Mouse (Mus musculus): Measurements from ENCODE around the gene Clec2g. TPM values are rescaled to one million over a fixed set of nuclear protein-coding genes. Genes with fewer than 3 reads are reported as not detected.
"Not testable (repeated sequence)": the region's sequence is repeated elsewhere in the genome, so short reads cannot be mapped to it uniquely, and the experiment has no call there.

Clec2g gene
- 1 to 10 TPM; 3.5 to 4.6 TPM for total RNA-seq (2021)
- long read RNA-seq, experiment 1: 0 reads
- long read RNA-seq, experiment 2: 0 reads

DNA sequence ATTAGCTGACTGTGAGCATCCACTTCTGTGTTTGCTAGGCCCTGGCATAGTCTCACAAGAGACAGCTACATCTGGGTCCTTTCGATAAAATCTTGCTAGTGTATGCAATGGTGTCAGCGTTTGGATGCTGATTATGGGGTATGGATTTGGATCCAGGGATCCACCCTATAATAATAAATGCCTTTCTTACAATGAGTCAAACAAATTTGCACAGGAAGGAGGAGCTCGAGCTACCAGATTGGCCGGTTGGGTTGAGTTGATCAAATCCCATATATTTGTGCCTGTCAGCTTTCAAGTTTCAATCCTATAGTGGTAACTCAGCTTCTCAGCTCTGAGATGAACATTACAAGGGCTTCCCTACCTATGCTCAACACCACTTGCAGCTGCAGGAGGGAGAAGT is at the start of gene Clec2g:
Gene Clec2g, plus strand, starts transcription at position 301 of the 400 bp plus-strand sequence.
- DNase-seq; H3K4me3 ChIP-seq; intact Hi-C loops (cut with DNase I); H3K27ac ChIP-seq: not testable (repeated sequence)

DNA sequence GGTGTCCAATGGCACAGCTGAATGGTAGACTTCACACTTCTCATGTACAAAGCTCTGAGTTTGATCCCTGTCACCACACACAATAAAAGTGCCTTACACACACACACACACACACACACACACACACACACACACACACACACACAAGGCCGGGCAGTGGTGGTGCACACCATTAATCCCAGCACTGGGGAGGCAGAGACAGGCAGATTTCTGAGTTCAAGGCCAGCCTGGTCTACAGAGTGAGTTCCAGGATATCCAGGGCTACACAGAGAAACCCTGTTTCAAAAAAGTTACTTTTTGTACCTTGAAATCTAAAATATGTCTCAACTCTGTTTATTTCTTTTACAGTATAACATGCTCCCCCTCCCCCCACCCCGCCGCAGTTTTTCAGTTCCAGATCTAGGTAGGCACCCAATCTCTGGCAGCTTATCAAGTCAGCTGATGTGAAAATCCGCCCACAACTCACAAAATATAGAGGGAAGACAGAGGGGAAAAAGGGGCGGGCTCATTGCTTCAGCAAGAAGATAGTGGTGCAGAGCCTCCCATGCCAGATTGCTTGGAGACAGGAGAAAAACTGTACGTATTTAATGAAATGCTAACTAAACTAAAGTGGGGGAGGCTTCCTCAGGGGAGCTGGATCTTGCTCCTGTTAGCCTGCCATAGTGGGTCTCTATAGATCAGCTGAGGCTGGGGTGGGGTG is 46.9 kb upstream of the Clec2g start, which contains the start of gene Clec2i:
Gene Clec2i, plus strand, starts transcription at position 498 of the 700 bp plus-strand sequence.
- H3K27ac ChIP-seq, DNase-seq, H3K4me3 ChIP-seq: not testable (repeated sequence)
- intact Hi-C loops (cut with DNase I): loop anchor here (1.0 kb wide), 1 partner anchor 84 kb away; no protein-coding TSS in a partner anchor

DNA sequence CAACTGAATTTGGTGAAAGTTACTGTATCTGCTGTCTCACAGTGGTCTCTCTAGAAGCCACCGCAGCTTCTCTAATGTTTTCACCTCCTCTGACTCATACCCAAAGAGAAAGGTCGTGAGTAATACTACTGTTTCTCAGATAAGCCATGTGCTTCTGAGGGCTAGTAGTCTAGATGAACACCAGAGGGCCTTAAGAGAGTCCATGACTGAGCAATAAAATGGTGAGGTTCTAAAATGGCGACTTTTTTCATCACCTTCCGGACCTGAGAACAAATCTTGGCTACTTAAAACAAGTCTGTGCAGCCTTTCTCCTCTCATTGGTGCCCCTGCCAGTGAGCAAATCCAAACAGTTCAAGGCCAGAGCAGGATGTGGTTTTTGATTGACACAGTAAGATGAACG is 45.3 kb upstream of the Clec2g start:
- TF ChIP-seq CTCF (IDR thresholded peaks at IDR 0.05): no peak
- no peak overlapping the region for H3K27ac ChIP-seq
- H3K4me3 ChIP-seq: no peak overlapping the region
- no peak for DNase-seq
- intact Hi-C loops (cut with DNase I): no loop called here

GRCm38 (mm10) chr6:128890948-128891355 is 43.2 kb upstream of the Clec2g start, which contains the start of gene BC035044:
BC035044 (minus strand) TSS chr6:128891126.
- intact Hi-C loops (cut with DNase I): no loop called here
- DNase-seq: no peak
- Histone ChIP-seq H3K27ac (no peak within 1 kb of the TSS), H3K4me3 (no peak within 1 kb of the TSS)
- TF ChIP-seq CTCF (IDR thresholded peaks at IDR 0.05): no peak

GRCm38 (mm10) chr6:128895404-128896001 is 38.7 kb upstream of the Clec2g start:
- no peak for TF ChIP-seq CTCF (IDR thresholded peaks at IDR 0.05)
- Histone ChIP-seq H3K27ac (no peak overlapping the region), H3K4me3 (no peak overlapping the region)
- no peak for DNase-seq
- intact Hi-C loops (cut with DNase I): no loop called here

- Histone ChIP-seq H3K27ac (no peak overlapping the region), H3K4me3 (no peak overlapping the region)
- DNase-seq: no peak
- TF ChIP-seq CTCF (IDR thresholded peaks at IDR 0.05): no peak
- intact Hi-C loops (cut with DNase I): no loop called here
These were observed 34.1 kb upstream of the Clec2g start for GRCm38 (mm10) chr6:128900044-128900443.

DNA sequence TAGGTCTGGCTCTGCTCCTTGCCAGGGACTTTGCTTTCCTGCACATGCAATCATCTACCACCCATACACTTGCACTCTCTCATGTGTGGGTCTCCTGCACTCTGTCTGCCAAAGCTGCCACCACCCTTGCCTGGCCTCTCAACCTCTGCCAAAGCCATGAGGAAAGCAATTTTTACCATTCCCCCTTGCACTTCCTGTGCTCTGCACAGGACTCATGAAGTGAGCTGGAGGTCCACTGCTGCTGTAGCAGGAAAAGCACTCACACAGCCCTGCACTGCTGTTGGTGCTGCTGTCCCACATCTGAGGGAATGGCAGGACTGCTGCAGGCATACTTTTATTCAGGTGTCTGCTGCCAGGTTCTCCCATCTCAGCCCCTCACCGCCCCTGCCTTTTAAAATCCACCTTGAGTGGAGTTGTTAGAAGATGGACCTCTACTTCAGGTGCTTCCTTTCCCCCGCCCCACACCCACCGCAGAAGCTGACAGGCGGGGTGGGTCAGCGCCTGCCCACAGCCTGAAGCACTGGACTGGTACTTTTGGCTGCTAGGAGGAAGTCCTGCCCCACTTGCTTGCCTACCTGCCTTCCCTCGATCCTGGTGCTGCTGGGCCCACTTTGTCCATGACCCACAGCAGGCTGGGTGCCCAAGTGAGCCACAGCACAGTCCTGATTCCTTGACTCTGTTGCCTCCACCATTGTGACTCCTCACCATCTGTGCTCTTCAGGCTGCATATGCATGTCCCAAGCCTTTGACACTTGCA is 33.2 kb upstream of the Clec2g start:
- H3K27ac ChIP-seq; H3K4me3 ChIP-seq; DNase-seq; intact Hi-C loops (cut with DNase I): not testable (repeated sequence)

GRCm38 (mm10) chr6:128913598-128914254 is 20.5 kb upstream of the Clec2g start:
- no peak overlapping the region for H3K27ac ChIP-seq
- H3K4me3 ChIP-seq: no peak overlapping the region
- no peak for DNase-seq
- intact Hi-C loops (cut with DNase I): no loop called here
- no peak for TF ChIP-seq CTCF (IDR thresholded peaks at IDR 0.05)

GRCm38 (mm10) chr6:128917322-128917721 is 16.9 kb upstream of the Clec2g start:
- Histone ChIP-seq H3K4me3 (no peak overlapping the region), H3K27ac (no peak overlapping the region)
- no peak for DNase-seq
- no peak for TF ChIP-seq CTCF (IDR thresholded peaks at IDR 0.05)
- intact Hi-C loops (cut with DNase I): no loop called here

DNA sequence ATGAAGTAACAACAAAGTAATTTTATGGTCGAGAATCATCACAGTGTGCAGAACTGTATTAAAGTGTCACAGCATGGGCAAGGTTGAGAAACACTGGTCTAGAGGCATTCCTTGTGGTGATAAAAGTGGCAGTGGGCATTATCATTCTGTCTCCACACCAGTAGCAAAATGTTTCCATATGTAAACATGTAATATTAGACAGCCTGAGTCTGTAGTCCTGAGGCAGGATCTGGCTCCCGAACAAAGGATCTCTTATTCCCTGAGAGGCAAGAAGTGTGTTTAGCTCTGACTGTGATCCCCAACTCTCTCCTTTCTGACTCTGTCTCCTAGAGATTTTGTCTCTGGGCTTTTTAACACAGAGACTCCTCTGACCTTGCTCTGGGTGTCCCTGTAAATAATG is 1.1 kb upstream of the Clec2g start:
- DNase-seq: no peak
- no peak overlapping the region for H3K4me3 ChIP-seq
- no peak for TF ChIP-seq CTCF (IDR thresholded peaks at IDR 0.05)
- H3K27ac ChIP-seq: no peak overlapping the region
- intact Hi-C loops (cut with DNase I): no loop called here

DNA sequence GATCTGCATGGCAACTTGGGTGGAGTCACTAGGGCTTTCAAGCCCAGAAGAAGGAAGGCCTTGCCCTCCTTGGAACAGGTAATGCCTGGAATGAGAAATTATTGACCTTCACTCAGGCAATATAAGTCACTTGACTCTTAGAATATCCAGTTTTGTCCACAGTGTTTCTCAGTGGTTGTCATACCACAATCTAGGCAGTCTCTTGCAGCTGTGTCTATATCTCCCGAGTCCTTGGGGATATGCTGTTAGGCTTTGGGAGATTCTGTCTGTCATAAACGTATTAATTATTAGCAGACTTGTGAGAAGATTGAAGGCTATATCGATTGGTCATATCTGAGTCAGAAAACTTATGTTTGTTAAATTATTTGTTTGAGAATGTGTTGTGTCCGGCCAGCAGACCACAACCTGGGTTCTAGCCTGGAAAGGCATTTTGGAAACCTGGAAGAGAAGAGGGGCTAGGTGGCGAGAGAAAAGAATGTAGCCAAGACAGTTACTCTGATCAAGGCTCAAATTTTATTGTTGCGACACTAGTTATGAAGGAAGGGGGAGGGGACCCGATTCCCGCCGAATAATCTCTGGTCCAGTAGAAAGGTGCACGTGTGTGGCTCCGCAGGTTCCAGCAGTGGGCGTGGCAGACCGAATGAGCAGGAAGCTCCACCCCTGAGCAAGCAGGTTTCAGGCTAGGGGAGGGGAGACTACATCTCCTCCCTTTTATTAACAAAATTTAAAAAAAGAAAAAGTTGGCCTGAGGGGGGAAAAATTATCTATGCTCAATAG is 1.9 kb downstream of the Clec2g start:
- DNase-seq; H3K4me3 ChIP-seq; intact Hi-C loops (cut with DNase I); H3K27ac ChIP-seq: not testable (repeated sequence)
